Mouse (Mus musculus): ENCODE data around the gene A930009A15Rik. TPM values are rescaled to one million over a fixed set of nuclear protein-coding genes. Genes with fewer than 3 reads are reported as not detected.

The A930009A15Rik gene
- total and polyA plus RNA-seq, 2 experiments = not detected

DNA sequence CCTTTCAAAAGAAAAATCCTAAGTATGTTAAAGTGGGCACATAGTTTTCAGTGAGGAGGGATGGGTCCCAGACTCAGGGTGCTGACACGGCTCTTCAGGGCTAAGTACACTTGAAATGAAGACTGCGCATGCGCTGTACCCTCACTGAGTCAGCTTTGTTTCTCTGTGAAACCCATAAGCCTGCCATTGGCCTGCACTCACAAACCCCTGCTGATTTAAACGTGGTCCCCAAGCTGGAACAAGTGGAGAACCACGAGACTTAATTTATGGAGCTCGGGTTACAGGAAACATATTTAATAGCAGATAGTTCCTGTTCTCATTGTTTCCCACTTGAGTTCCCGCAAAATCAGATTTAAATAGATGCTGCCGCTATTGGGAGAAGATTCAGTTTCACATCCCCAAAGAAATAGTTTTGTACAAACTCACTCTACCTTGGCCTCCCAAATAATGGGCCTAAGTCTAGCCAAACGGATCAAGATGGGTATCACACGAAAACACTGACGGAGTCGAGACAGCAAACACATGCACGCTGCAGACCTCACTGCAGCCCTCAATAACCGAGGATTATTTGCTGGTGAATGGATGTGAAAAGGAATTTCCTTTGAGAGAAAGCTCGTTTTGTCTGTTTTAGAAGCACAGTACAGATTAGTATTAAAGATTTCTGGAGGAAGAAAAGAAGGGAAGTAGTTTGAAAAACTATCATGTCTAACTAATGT is 54.3 kb downstream of the A930009A15Rik start:
- no peaks in the 10 kb centered on the region for H3K36me3 ChIP-seq (ENCODE audit: control insufficient read depth, insufficient read depth, low read length)
- no peak overlapping the region for H3K27ac ChIP-seq (replicated peaks; ENCODE audit: insufficient read depth, low read depth, low read length)
- no peaks in the 10 kb centered on the region for H3K4me1 ChIP-seq (ENCODE audit: control insufficient read depth, insufficient read depth, low read length)
- WGBS = 77% methylated on average over 15 of the region's 15 CpGs
- no peak for DNase-seq (ENCODE audit: extremely low read depth, low read depth, low spot score)
- no peaks in the 10 kb centered on the region; the same call in 1 of the 2 replicates for H3K27me3 ChIP-seq (ENCODE audit: control insufficient read depth, insufficient read depth, low read length)
- no peak overlapping the region for H3K9ac ChIP-seq (ENCODE audit: low read depth, low read length)
- TF ChIP-seq POLR2A (IDR thresholded peaks at IDR 0.05; ENCODE audit: extremely low read depth, insufficient read depth, low read length) = no peak
- TF ChIP-seq CTCF (IDR thresholded peaks at IDR 0.05; ENCODE audit: low read depth, low read length) = no peak
- no peaks in the 10 kb centered on the region for H3K79me2 ChIP-seq (ENCODE audit: control insufficient read depth, insufficient read depth, low read length)
- no peak overlapping the region for H3K4me3 ChIP-seq (ENCODE audit: insufficient read depth, low read depth, low read length)

DNA sequence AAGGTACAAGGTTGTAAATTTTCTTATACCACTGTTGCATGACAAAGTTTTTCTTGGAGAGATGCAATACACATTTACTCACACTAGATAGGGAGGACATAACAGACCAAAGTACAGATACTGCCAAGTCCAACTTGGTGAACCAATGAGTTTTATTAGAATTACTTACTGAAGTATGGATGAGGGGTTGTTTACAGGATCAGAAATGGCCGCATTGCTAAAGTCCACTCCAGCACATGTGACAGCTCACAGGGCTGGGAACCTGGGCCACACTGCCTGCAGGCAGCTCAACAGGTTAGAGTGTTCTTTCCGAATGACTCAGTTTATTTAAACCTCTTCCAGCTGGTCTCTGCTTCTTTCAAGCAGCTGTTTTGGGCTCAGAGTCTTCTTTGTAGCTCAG is 55.2 kb downstream of the A930009A15Rik start:
- Histone ChIP-seq H3K27ac (replicated peaks; ENCODE audit: insufficient read depth, low read depth, low read length) (no peak overlapping the region), H3K9ac (ENCODE audit: low read depth, low read length) (no peak overlapping the region), H3K27me3 (ENCODE audit: control insufficient read depth, insufficient read depth, low read length) (no peaks in the 10 kb centered on the region; the same call in 1 of the 2 replicates), H3K4me1 (ENCODE audit: control insufficient read depth, insufficient read depth, low read length) (no peaks in the 10 kb centered on the region), H3K36me3 (ENCODE audit: control insufficient read depth, insufficient read depth, low read length) (no peaks in the 10 kb centered on the region), H3K4me3 (ENCODE audit: insufficient read depth, low read depth, low read length) (no peak overlapping the region), H3K79me2 (ENCODE audit: control insufficient read depth, insufficient read depth, low read length) (no peaks in the 10 kb centered on the region)
- TF ChIP-seq POLR2A (IDR thresholded peaks at IDR 0.05; ENCODE audit: extremely low read depth, insufficient read depth, low read length) = no peak
- TF ChIP-seq CTCF (IDR thresholded peaks at IDR 0.05; ENCODE audit: low read depth, low read length) = no peak
- DNase-seq (ENCODE audit: extremely low read depth, low read depth, low spot score) = no peak
- 99% methylated on average over 2 of the region's 2 CpGs for WGBS

DNA sequence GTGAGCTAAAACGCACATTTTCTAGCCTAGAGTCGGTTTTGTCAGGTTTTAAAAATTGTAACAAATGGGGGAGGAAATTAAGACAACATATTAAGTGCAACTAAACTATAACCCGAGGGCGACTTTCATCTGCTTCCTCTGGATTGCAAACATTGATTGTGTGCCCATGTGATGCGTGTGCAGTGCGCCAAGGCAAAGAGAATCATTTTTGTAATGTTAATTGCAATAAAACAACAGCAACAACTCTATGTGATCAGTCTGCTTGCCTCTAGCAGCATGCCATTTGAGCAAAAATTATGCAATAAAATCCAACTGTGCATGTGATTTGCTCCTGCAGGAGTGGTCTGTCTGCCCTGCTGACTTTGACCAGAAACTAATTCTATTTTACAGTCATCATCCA is 56.9 kb downstream of the A930009A15Rik start:
- no peaks in the 10 kb centered on the region for H3K4me1 ChIP-seq (ENCODE audit: control insufficient read depth, insufficient read depth, low read length)
- no peaks in the 10 kb centered on the region for H3K36me3 ChIP-seq (ENCODE audit: control insufficient read depth, insufficient read depth, low read length)
- H3K27ac ChIP-seq (replicated peaks; ENCODE audit: insufficient read depth, low read depth, low read length) = no peak overlapping the region
- no peaks in the 10 kb centered on the region for H3K79me2 ChIP-seq (ENCODE audit: control insufficient read depth, insufficient read depth, low read length)
- WGBS = 86% methylated on average over 6 of the region's 6 CpGs
- H3K9ac ChIP-seq (ENCODE audit: low read depth, low read length) = no peak overlapping the region
- no peaks in the 10 kb centered on the region for H3K27me3 ChIP-seq (ENCODE audit: control insufficient read depth, insufficient read depth, low read length)
- TF ChIP-seq POLR2A (IDR thresholded peaks at IDR 0.05; ENCODE audit: extremely low read depth, insufficient read depth, low read length) = no peak
- no peak overlapping the region for H3K4me3 ChIP-seq (ENCODE audit: insufficient read depth, low read depth, low read length)
- DNase-seq (ENCODE audit: extremely low read depth, low read depth, low spot score) = no peak

Other genes starting within 250 kb of the A930009A15Rik start
- gene Tmem19, start 207.5 kb upstream of the A930009A15Rik start, total RNA-seq (2014; rRNA removed) = 30.8 and 36.7 TPM in 2 replicates
- gene Tmem19, start 207.5 kb upstream of the A930009A15Rik start, polyA plus RNA-seq (2012; rRNA removed) = 41.8 and 47.4 TPM in 2 replicates
- 6.6 and 8.7 TPM in 2 replicates for gene Thap2, start 185.5 kb upstream of the A930009A15Rik start, total RNA-seq (2014; rRNA removed)
- 2.5 and 3.8 TPM in 2 replicates for gene Thap2, start 185.5 kb upstream of the A930009A15Rik start, polyA plus RNA-seq (2012; rRNA removed)
- gene Zfc3h1, start 185.0 kb upstream of the A930009A15Rik start, total RNA-seq (2014; rRNA removed) = 28.3 and 31.6 TPM in 2 replicates
- gene Zfc3h1, start 185.0 kb upstream of the A930009A15Rik start, polyA plus RNA-seq (2012; rRNA removed) = 6.0 and 7.9 TPM in 2 replicates
- gene Lgr5, start 17.8 kb downstream of the A930009A15Rik start, total RNA-seq (2014; rRNA removed) = 3.2 and 3.6 TPM in 2 replicates
- 3.4 and 5.2 TPM in 2 replicates for gene Lgr5, start 17.8 kb downstream of the A930009A15Rik start, polyA plus RNA-seq (2012; rRNA removed)
- 1.6 and 1.9 TPM in 2 replicates for gene Tspan8, start 246.8 kb downstream of the A930009A15Rik start, total RNA-seq (2014; rRNA removed)
- gene Tspan8, start 246.8 kb downstream of the A930009A15Rik start, polyA plus RNA-seq (2012; rRNA removed) = 0.20 and 0.31 TPM in 2 replicates

All from liver, adult 2 months (tissue).